Mouse (Mus musculus): Measurements from ENCODE around the gene Exoc3l2. TPM values are rescaled to one million over a fixed set of nuclear protein-coding genes. Genes with fewer than 3 reads are reported as not detected.

Exoc3l2 gene
- total RNA-seq, 2 experiments from 2014 or later, result 0.51 to 0.72 TPM

Other genes with a start within 250 kb of the Exoc3l2 start
- 10 to 100 TPM; 36.9 to 39.9 TPM for gene Opa3, start 235.0 kb upstream of the Exoc3l2 start, total RNA-seq (2021)
- gene Vasp, start 191.5 kb upstream of the Exoc3l2 start, total RNA-seq (2021), result 10 to 100 TPM; 15.9 to 20.6 TPM
- under 1 TPM in 1 of 2 experiments, not detected in 1; 0.35 TPM for gene Ppm1n, start 183.3 kb upstream of the Exoc3l2 start, total RNA-seq (2021)
- gene Rtn2, start 180.7 kb upstream of the Exoc3l2 start, total RNA-seq (2021), result 1,000 to 10,000 TPM in 1 of 2 experiments, 100 to 1,000 TPM in 1; 974 to 1,054 TPM
- gene Fosb, start 153.3 kb upstream of the Exoc3l2 start, total RNA-seq (2021), result under 1 TPM; 0.15 to 0.31 TPM
- gene Ercc1, start 118.6 kb upstream of the Exoc3l2 start, total RNA-seq (2021), result 10 to 100 TPM; 24.5 to 29.0 TPM
- 10 to 100 TPM in 1 of 2 experiments, 1 to 10 TPM in 1; 9.3 to 10.2 TPM for gene Cd3eap, start 103.8 kb upstream of the Exoc3l2 start, total RNA-seq (2021)
- gene Ppp1r13l, start 103.6 kb upstream of the Exoc3l2 start, total RNA-seq (2021), result 1 to 10 TPM; 2.4 to 2.6 TPM
- gene Ercc2, start 81.3 kb upstream of the Exoc3l2 start, total RNA-seq (2021), result 1 to 10 TPM; 8.5 to 9.8 TPM
- gene Klc3, start 59.2 kb upstream of the Exoc3l2 start, total RNA-seq (2021), result under 1 TPM; 0.25 to 0.38 TPM
- over 10,000 TPM; 41,999 to 48,159 TPM for gene Ckm, start 58.6 kb upstream of the Exoc3l2 start, total RNA-seq (2021)
- 10 to 100 TPM; 14.9 to 15.5 TPM for gene Mark4, start 4.5 kb upstream of the Exoc3l2 start, total RNA-seq (2021)
- 1 to 10 TPM; 1.5 to 1.7 TPM for gene Bloc1s3, start 45.0 kb downstream of the Exoc3l2 start, total RNA-seq (2021)
- gene Trappc6a, start 45.1 kb downstream of the Exoc3l2 start, total RNA-seq (2021), result 1 to 10 TPM; 6.4 to 8.8 TPM
- gene Nkpd1, start 54.5 kb downstream of the Exoc3l2 start, total RNA-seq (2021), result not detected
- 10 to 100 TPM; 34.8 to 41.4 TPM for gene Ppp1r37, start 99.7 kb downstream of the Exoc3l2 start, total RNA-seq (2021)
- gene Zfp296, start 114.0 kb downstream of the Exoc3l2 start, total RNA-seq (2021), result under 1 TPM; 0.23 to 0.44 TPM
- gene Gemin7, start 114.3 kb downstream of the Exoc3l2 start, total RNA-seq (2021), result 10 to 100 TPM; 59.1 to 65.1 TPM
- 10 to 100 TPM; 10.9 to 12.0 TPM for gene Clasrp, start 141.2 kb downstream of the Exoc3l2 start, total RNA-seq (2021)
- 1 to 10 TPM; 5.1 to 6.0 TPM for gene Relb, start 166.1 kb downstream of the Exoc3l2 start, total RNA-seq (2021)
- 10 to 100 TPM; 39.2 to 45.7 TPM for gene Clptm1, start 201.7 kb downstream of the Exoc3l2 start, total RNA-seq (2021)
- under 1 TPM in 1 of 2 experiments, not detected in 1; 0.99 TPM for gene Apoc2, start 214.6 kb downstream of the Exoc3l2 start, total RNA-seq (2021)
- not detected for gene Gm44805, start 218.1 kb downstream of the Exoc3l2 start, total RNA-seq (2021)
- gene Apoc4, start 218.1 kb downstream of the Exoc3l2 start, total RNA-seq (2021), result under 1 TPM in 1 of 2 experiments, not detected in 1; 0.43 TPM
- gene Apoc1, start 229.3 kb downstream of the Exoc3l2 start, total RNA-seq (2021), result 1 to 10 TPM in 1 of 2 experiments, under 1 TPM in 1; 0.94 to 1.4 TPM
- gene Apoe, start 235.9 kb downstream of the Exoc3l2 start, total RNA-seq (2021), result 10 to 100 TPM; 49.0 to 51.4 TPM